Mouse (Mus musculus) midbrain, embryonic 11.5 days (tissue): ENCODE results near the gene Zxdc. TPM values are rescaled to one million over a fixed set of nuclear protein-coding genes. Genes with fewer than 3 reads are reported as not detected.

Experiments used
- ATAC-seq: fragments of 200-750 bp; cut with Nextera tagmentation; 2 replicates; pipeline ENCODE4 v1.8.0; 2017; ENCODE audit warnings: moderate TSS enrichment, moderate library complexity; ENCODE audit not compliant: low FRiP score
- DNase-seq: peaks from one replicate; pipeline ENCODE4 v3.0.0; 2015; ENCODE audit warnings: low spot score; ENCODE audit errors: missing footprints
- H3K27ac ChIP-seq: fragments of 300-500 bp; sonication (generic); 2 replicates; pipeline ENCODE4 v1.5.1; 2014; ENCODE audit warnings: low read depth, low read length
- H3K27me3 ChIP-seq: fragments of 300-500 bp; sonication (generic); 2 replicates; pipeline ENCODE4 v1.6.1; 2014; ENCODE audit warnings: mild to moderate bottlenecking, low read length, moderate library complexity, mixed read lengths; ENCODE audit not compliant: control insufficient read depth, insufficient read depth
- H3K36me3 ChIP-seq: fragments of 300-500 bp; sonication (generic); 2 replicates; pipeline ENCODE4 v1.6.1; 2014; ENCODE audit warnings: mild to moderate bottlenecking, low read length, moderate library complexity, mixed read lengths; ENCODE audit not compliant: control insufficient read depth, insufficient read depth
- H3K4me1 ChIP-seq: fragments of 300-500 bp; sonication (generic); 2 replicates; pipeline ENCODE4 v1.6.1; 2014; ENCODE audit warnings: low read length; ENCODE audit not compliant: control insufficient read depth, insufficient read depth
- H3K4me2 ChIP-seq: fragments of 300-500 bp; sonication (generic); 2 replicates; pipeline ENCODE4 v1.6.1; 2014; ENCODE audit warnings: mild to moderate bottlenecking, moderate library complexity
- H3K4me3 ChIP-seq: fragments of 300-500 bp; sonication (generic); 2 replicates; pipeline ENCODE4 v1.5.1; 2014; ENCODE audit warnings: low read depth, low read length
- H3K9ac ChIP-seq: fragments of 300-500 bp; sonication (generic); 2 replicates; pipeline ENCODE4 v1.6.1; 2014; ENCODE audit warnings: low read length
- H3K9me3 ChIP-seq: fragments of 300-500 bp; sonication (generic); 2 replicates; pipeline ENCODE4 v1.6.1; 2016; ENCODE audit warnings: low read length; ENCODE audit not compliant: control insufficient read depth
- WGBS: fragments of 180-500 bp; shearing (Covaris S2); extraction: QIAGEN DNeasy Blood & Tissue Kit; methylation state at CpG from one replicate; pipeline ENCODE4 v1.1.7; 2014; 5-methylcytosine and 5-hydroxymethylcytosine counted together
- polyA plus RNA-seq: library from polyadenylated mRNA; unstranded; fragments of >200 nt; fragmentation: Nextera tagmentation; extraction: Ambion mirVana; gene quantifications from 2 replicates; pipeline ENCODE4 v1.2.1, GENCODE M21; 2014

The Zxdc gene
- polyA plus RNA-seq: 9.6 and 10.3 TPM in 2 replicates

GRCm38 (mm10) chr6:90368976-90369724 lies at the start of gene Zxdc:
Gene Zxdc, plus strand, starts transcription at chr6:90369492.
- H3K27ac ChIP-seq: no peak within 1 kb of the TSS
- H3K9me3 ChIP-seq: no peaks in the 10 kb centered on the region
- peak within 1 kb of the TSS; percentile 81 for H3K9ac ChIP-seq
- no peaks in the 10 kb centered on the region for H3K27me3 ChIP-seq
- ATAC-seq (peak; percentile 98), DNase-seq (peak; percentile 100)
- peaks cover 15% of the 10 kb centered on the region for H3K4me1 ChIP-seq
- H3K4me2 ChIP-seq: peak within 1 kb of the TSS; percentile 94
- 6% methylated on average over 40 of the region's 41 CpGs for WGBS
- peak within 1 kb of the TSS; percentile 93 for H3K4me3 ChIP-seq
- H3K36me3 ChIP-seq: peaks cover 8% of the 10 kb centered on the region

- Histone ChIP-seq H3K27me3 (no peaks in the 10 kb centered on the region), H3K4me3 (no peak overlapping the region), H3K36me3 (no peaks in the 10 kb centered on the region), H3K9me3 (no peaks in the 10 kb centered on the region), H3K4me1 (no peaks in the 10 kb centered on the region), H3K9ac (no peak overlapping the region), H3K27ac (no peak overlapping the region), H3K4me2 (no peak overlapping the region)
- WGBS: 86% methylated on average over 5 of the region's 5 CpGs
- no peak for ATAC-seq
- DNase-seq: no peak
Observed at GRCm38 (mm10) chr6:90320429-90320828, 48.9 kb upstream of the Zxdc start.

- no peak for DNase-seq
- WGBS: 45% methylated on average over 4 of the region's 4 CpGs
- Histone ChIP-seq H3K27me3 (no peaks in the 10 kb centered on the region), H3K4me2 (no peak overlapping the region), H3K4me1 (no peaks in the 10 kb centered on the region), H3K9me3 (no peaks in the 10 kb centered on the region), H3K9ac (no peak overlapping the region), H3K27ac (no peak overlapping the region), H3K36me3 (no peaks in the 10 kb centered on the region), H3K4me3 (no peak overlapping the region)
- ATAC-seq: no peak
Observed at GRCm38 (mm10) chr6:90321811-90322210, 47.5 kb upstream of the Zxdc start.

- no peak for ATAC-seq
- no peak for DNase-seq
- Histone ChIP-seq H3K9ac (no peak overlapping the region), H3K27ac (no peak overlapping the region), H3K27me3 (no peaks in the 10 kb centered on the region), H3K9me3 (no peaks in the 10 kb centered on the region), H3K4me1 (no peaks in the 10 kb centered on the region), H3K4me3 (no peak overlapping the region), H3K4me2 (no peak overlapping the region), H3K36me3 (no peaks in the 10 kb centered on the region)
- WGBS: 84% methylated on average over 3 of the region's 3 CpGs
Observed at GRCm38 (mm10) chr6:90324026-90324425, 45.3 kb upstream of the Zxdc start.

- Histone ChIP-seq H3K4me3 (no peak overlapping the region), H3K27me3 (no peaks in the 10 kb centered on the region), H3K4me2 (no peak overlapping the region), H3K27ac (no peak overlapping the region), H3K9me3 (no peaks in the 10 kb centered on the region), H3K9ac (no peak overlapping the region), H3K36me3 (no peaks in the 10 kb centered on the region), H3K4me1 (no peaks in the 10 kb centered on the region)
- ATAC-seq: no peak
- WGBS: 69% methylated on average over 3 of the region's 3 CpGs
- DNase-seq: no peak
Observed at GRCm38 (mm10) chr6:90324463-90324862, 44.8 kb upstream of the Zxdc start.

GRCm38 (mm10) chr6:90324991-90325390 lies 44.3 kb upstream of the Zxdc start, which contains the start of gene Chst13:
Gene Chst13, minus strand, starts transcription at chr6:90325185.
- Histone ChIP-seq H3K4me1 (no peaks in the 10 kb centered on the region), H3K4me2 (peak within 1 kb of the TSS; percentile 23; the same call in 1 of the 2 replicates), H3K4me3 (no peak within 1 kb of the TSS), H3K9me3 (no peaks in the 10 kb centered on the region), H3K27ac (no peak within 1 kb of the TSS), H3K9ac (no peak within 1 kb of the TSS), H3K36me3 (no peaks in the 10 kb centered on the region), H3K27me3 (no peaks in the 10 kb centered on the region)
- ATAC-seq: peak; percentile 22; the same call in 1 of the 2 replicates
- DNase-seq: no peak
- 5% methylated on average over 22 of the region's 22 CpGs for WGBS

GRCm38 (mm10) chr6:90327670-90328069 lies 41.6 kb upstream of the Zxdc start:
- DNase-seq (no peak), ATAC-seq (no peak)
- Histone ChIP-seq H3K4me2 (no peak overlapping the region), H3K36me3 (no peaks in the 10 kb centered on the region), H3K27ac (no peak overlapping the region), H3K4me1 (no peaks in the 10 kb centered on the region), H3K4me3 (no peak overlapping the region), H3K9ac (no peak overlapping the region), H3K27me3 (no peaks in the 10 kb centered on the region), H3K9me3 (no peaks in the 10 kb centered on the region)
- WGBS: 28% methylated on average over 6 of the region's 6 CpGs

GRCm38 (mm10) chr6:90329953-90330352 lies 39.3 kb upstream of the Zxdc start:
- 65% methylated on average over 1 of the region's 1 CpGs for WGBS
- ATAC-seq (no peak), DNase-seq (no peak)
- Histone ChIP-seq H3K9ac (no peak overlapping the region), H3K4me2 (no peak overlapping the region), H3K4me3 (no peak overlapping the region), H3K27me3 (no peaks in the 10 kb centered on the region), H3K4me1 (no peaks in the 10 kb centered on the region), H3K9me3 (no peaks in the 10 kb centered on the region), H3K27ac (no peak overlapping the region), H3K36me3 (no peaks in the 10 kb centered on the region)

GRCm38 (mm10) chr6:90332561-90333425 lies 36.5 kb upstream of the Zxdc start, which contains the start of gene Uroc1:
Gene Uroc1, plus strand, starts transcription at chr6:90333284.
- Histone ChIP-seq H3K9me3 (no peaks in the 10 kb centered on the region), H3K27ac (no peak within 1 kb of the TSS), H3K4me1 (no peaks in the 10 kb centered on the region), H3K4me3 (no peak within 1 kb of the TSS), H3K9ac (no peak within 1 kb of the TSS), H3K36me3 (no peaks in the 10 kb centered on the region), H3K27me3 (no peaks in the 10 kb centered on the region), H3K4me2 (no peak within 1 kb of the TSS)
- ATAC-seq (no peak), DNase-seq (no peak)
- 82% methylated on average over 7 of the region's 7 CpGs for WGBS
